Mouse (Mus musculus): ENCODE data around the gene Grm6. TPM values are rescaled to one million over a fixed set of nuclear protein-coding genes. Genes with fewer than 3 reads are reported as not detected.

The Grm6 gene
- total and polyA plus RNA-seq, 2 experiments from 2014 or later: not detected

GRCm38 (mm10) chr11:50913301-50913700 lies 62.8 kb downstream of the Grm6 start:
- Histone ChIP-seq H3K27me3 (ENCODE audit: insufficient read depth, low read length) (no peaks in the 10 kb centered on the region), H3K9ac (replicated peaks; ENCODE audit: low read length) (no peak overlapping the region), H3K4me2 (ENCODE audit: low read depth, low read length) (no peak overlapping the region), H3K4me3 (ENCODE audit: low read length) (no peak overlapping the region), H3K9me3 (ENCODE audit: low read length) (peaks cover 11% of the 10 kb centered on the region; the same call in 1 of the 2 replicates), H3K27ac (no peak overlapping the region), H3K4me1 (ENCODE audit: insufficient read depth, low read length) (peaks cover 4% of the 10 kb centered on the region; the same call in 1 of the 2 replicates), H3K36me3 (ENCODE audit: insufficient read depth, low read length) (peaks cover 40% of the 10 kb centered on the region)
- WGBS: 79% methylated on average over 1 of the region's 1 CpGs
- no peak for TF ChIP-seq CTCF (IDR thresholded peaks at IDR 0.05; ENCODE audit: low read depth)
- ATAC-seq (no peak), DNase-seq (ENCODE audit: low spot score) (no peak)

- DNase-seq (ENCODE audit: low spot score) (no peak), ATAC-seq (no peak)
- H3K27ac ChIP-seq: no peak overlapping the region
- peak overlapping the region; percentile 64 for H3K4me2 ChIP-seq (ENCODE audit: low read depth, low read length)
- H3K27me3 ChIP-seq (ENCODE audit: insufficient read depth, low read length): no peaks in the 10 kb centered on the region
- H3K9me3 ChIP-seq (ENCODE audit: low read length): peaks cover 7% of the 10 kb centered on the region; the same call in 1 of the 2 replicates
- H3K36me3 ChIP-seq (ENCODE audit: insufficient read depth, low read length): peaks cover 28% of the 10 kb centered on the region
- H3K4me3 ChIP-seq (ENCODE audit: low read length): no peak overlapping the region
- H3K9ac ChIP-seq (replicated peaks; ENCODE audit: low read length): no peak overlapping the region
- TF ChIP-seq CTCF (IDR thresholded peaks at IDR 0.05; ENCODE audit: low read depth): no peak
- 95% methylated on average over 3 of the region's 3 CpGs for WGBS
- peaks cover 4% of the 10 kb centered on the region; the same call in 1 of the 2 replicates for H3K4me1 ChIP-seq (ENCODE audit: insufficient read depth, low read length)
Observed at GRCm38 (mm10) chr11:50914461-50914860, 64.0 kb downstream of the Grm6 start.

Other genes with a start within 250 kb of the Grm6 start
- gene Adamts2, start 248.6 kb upstream of the Grm6 start, total RNA-seq (2014; rRNA removed): 15.1 and 17.1 TPM in 2 replicates
- gene Adamts2, start 248.6 kb upstream of the Grm6 start, polyA plus RNA-seq (2015; fragmentation: Nextera tagmentation; extraction: Ambion mirVana): 4.8 and 5.8 TPM in 2 replicates
- gene Zfp354c, start 23.0 kb upstream of the Grm6 start, total RNA-seq (2014; rRNA removed): 34.5 and 40.8 TPM in 2 replicates
- 32.0 and 37.1 TPM in 2 replicates for gene Zfp354c, start 23.0 kb upstream of the Grm6 start, polyA plus RNA-seq (2015; fragmentation: Nextera tagmentation; extraction: Ambion mirVana)
- gene Zfp879, start 9.1 kb upstream of the Grm6 start, total RNA-seq (2014; rRNA removed): 2.4 and 3.2 TPM in 2 replicates
- 0.85 and 1.1 TPM in 2 replicates for gene Zfp879, start 9.1 kb upstream of the Grm6 start, polyA plus RNA-seq (2015; fragmentation: Nextera tagmentation; extraction: Ambion mirVana)
- gene Zfp454, start 37.0 kb downstream of the Grm6 start, total RNA-seq (2014; rRNA removed): 3.5 and 4.0 TPM in 2 replicates
- gene Zfp454, start 37.0 kb downstream of the Grm6 start, polyA plus RNA-seq (2015; fragmentation: Nextera tagmentation; extraction: Ambion mirVana): 6.2 and 7.3 TPM in 2 replicates
- 15.8 and 24.3 TPM in 2 replicates for gene Zfp2, start 65.5 kb downstream of the Grm6 start, total RNA-seq (2014; rRNA removed)
- 28.0 and 29.2 TPM in 2 replicates for gene Zfp2, start 65.5 kb downstream of the Grm6 start, polyA plus RNA-seq (2015; fragmentation: Nextera tagmentation; extraction: Ambion mirVana)
- gene Zfp354b, start 80.9 kb downstream of the Grm6 start, total RNA-seq (2014; rRNA removed): 0.52 and 1.1 TPM in 2 replicates
- gene Zfp354b, start 80.9 kb downstream of the Grm6 start, polyA plus RNA-seq (2015; fragmentation: Nextera tagmentation; extraction: Ambion mirVana): 2.3 and 2.8 TPM in 2 replicates
- gene 4933414I15Rik, start 93.1 kb downstream of the Grm6 start, total RNA-seq (2014; rRNA removed): not detected in 2 replicates
- not detected in 2 replicates for gene 4933414I15Rik, start 93.1 kb downstream of the Grm6 start, polyA plus RNA-seq (2015; fragmentation: Nextera tagmentation; extraction: Ambion mirVana)
- not detected in 2 replicates for gene Prop1, start 103.1 kb downstream of the Grm6 start, total RNA-seq (2014; rRNA removed)
- not detected in 2 replicates for gene Prop1, start 103.1 kb downstream of the Grm6 start, polyA plus RNA-seq (2015; fragmentation: Nextera tagmentation; extraction: Ambion mirVana)
- gene Olfr1378, start 115.8 kb downstream of the Grm6 start, total RNA-seq (2014; rRNA removed): not detected in 2 replicates
- gene Olfr1378, start 115.8 kb downstream of the Grm6 start, polyA plus RNA-seq (2015; fragmentation: Nextera tagmentation; extraction: Ambion mirVana): not detected in 2 replicates
- gene Olfr1377, start 131.3 kb downstream of the Grm6 start, total RNA-seq (2014; rRNA removed): not detected in 2 replicates
- gene Olfr1377, start 131.3 kb downstream of the Grm6 start, polyA plus RNA-seq (2015; fragmentation: Nextera tagmentation; extraction: Ambion mirVana): not detected in 2 replicates
- gene Olfr51, start 152.9 kb downstream of the Grm6 start, total RNA-seq (2014; rRNA removed): not detected in 2 replicates
- gene Olfr51, start 152.9 kb downstream of the Grm6 start, polyA plus RNA-seq (2015; fragmentation: Nextera tagmentation; extraction: Ambion mirVana): not detected in 2 replicates
- not detected in 2 replicates for gene Olfr54, start 163.6 kb downstream of the Grm6 start, total RNA-seq (2014; rRNA removed)
- not detected in 2 replicates for gene Olfr54, start 163.6 kb downstream of the Grm6 start, polyA plus RNA-seq (2015; fragmentation: Nextera tagmentation; extraction: Ambion mirVana)
- not detected in 2 replicates for gene Olfr1375, start 197.4 kb downstream of the Grm6 start, total RNA-seq (2014; rRNA removed)
- gene Olfr1375, start 197.4 kb downstream of the Grm6 start, polyA plus RNA-seq (2015; fragmentation: Nextera tagmentation; extraction: Ambion mirVana): not detected in 2 replicates
- 5.4 and 6.2 TPM in 2 replicates for gene Zfp354a, start 208.6 kb downstream of the Grm6 start, total RNA-seq (2014; rRNA removed)
- 7.5 and 9.5 TPM in 2 replicates for gene Zfp354a, start 208.6 kb downstream of the Grm6 start, polyA plus RNA-seq (2015; fragmentation: Nextera tagmentation; extraction: Ambion mirVana)